Comparison of ENCODE assay signal across 7 mouse cellular contexts in genomic region chr4:150488767-150489166, GRCm38 (mm10).
DNase-seq lines count a peak whose midpoint lies in the region; ATAC-seq and TF ChIP-seq lines count a peak whose summit lies in the region.

No protein-coding gene starts in this region.

- WGBS in embryonic facial prominence, embryonic 14.5 days = 64% methylated on average over 4 of the region's 4 CpGs
- 67% methylated on average over 4 of the region's 4 CpGs for WGBS in hindbrain, embryonic 12.5 days
- WGBS in macrophage (ENCODE audit: missing documents) = 25% methylated on average over 4 of the region's 4 CpGs

- H3K27me3 ChIP-seq in embryonic facial prominence, embryonic 14.5 days (replicated peaks; ENCODE audit: control insufficient read depth, insufficient read depth, low read length) = no peaks in the 10 kb centered on the region
- H3K27me3 ChIP-seq in hindbrain, embryonic 12.5 days = no peaks in the 10 kb centered on the region

- no peak for TF ChIP-seq CTCF in left cerebral cortex, adult 2 months (IDR thresholded peaks at IDR 0.05)

- no peaks in the 10 kb centered on the region for H3K9me3 ChIP-seq in embryonic facial prominence, embryonic 14.5 days (ENCODE audit: control insufficient read depth, low read length)
- H3K9me3 ChIP-seq in hindbrain, embryonic 12.5 days (replicated peaks) = no peaks in the 10 kb centered on the region

- peak overlapping the region; percentile 64 for H3K9ac ChIP-seq in embryonic facial prominence, embryonic 14.5 days (ENCODE audit: low read depth, low read length)
- H3K9ac ChIP-seq in hindbrain, embryonic 12.5 days = peak overlapping the region; percentile 41; the same call in 1 of the 2 replicates

- peak overlapping the region; percentile 87 for H3K27ac ChIP-seq in left cerebral cortex, adult 2 months
- H3K27ac ChIP-seq in embryonic facial prominence, embryonic 14.5 days (replicated peaks; ENCODE audit: low read depth, low read length) = peak overlapping the region; percentile 87
- peak overlapping the region; percentile 77 for H3K27ac ChIP-seq in hindbrain, embryonic 12.5 days
- H3K27ac ChIP-seq in macrophage = peak overlapping the region; percentile 48

- peaks cover 16% of the 10 kb centered on the region for H3K4me1 ChIP-seq in embryonic facial prominence, embryonic 14.5 days (ENCODE audit: control insufficient read depth, insufficient read depth, low read length)
- peaks cover 28% of the 10 kb centered on the region for H3K4me1 ChIP-seq in hindbrain, embryonic 12.5 days

- intact Hi-C loops in left cerebral cortex, adult 2 months (cut with DNase I) = loop anchor here (2.0 kb wide), 1 partner anchor 82 kb away; no protein-coding TSS in a partner anchor

- H3K36me3 ChIP-seq in embryonic facial prominence, embryonic 14.5 days (ENCODE audit: control insufficient read depth, insufficient read depth, low read length) = no peaks in the 10 kb centered on the region
- no peaks in the 10 kb centered on the region for H3K36me3 ChIP-seq in hindbrain, embryonic 12.5 days
- no peaks in the 10 kb centered on the region for H3K36me3 ChIP-seq in macrophage (ENCODE audit: inconsistent target)

- H3K4me2 ChIP-seq in embryonic facial prominence, embryonic 14.5 days (ENCODE audit: low read depth, low read length) = peak overlapping the region; percentile 76
- peak overlapping the region; percentile 54 for H3K4me2 ChIP-seq in hindbrain, embryonic 12.5 days (replicated peaks)

- H3K79me2 ChIP-seq in macrophage (ENCODE audit: inconsistent target) = no peaks in the 10 kb centered on the region; the same call in 1 of the 2 replicates

- ATAC-seq in embryonic facial prominence, embryonic 14.5 days (ENCODE audit: low read depth) = no peak
- 0 out of 2 replicates have a peak, but pooled peaks have one; percentile 26 for ATAC-seq in hindbrain, embryonic 12.5 days (ENCODE audit: low FRiP score)

- peak overlapping the region; percentile 47 for H3K4me3 ChIP-seq in left cerebral cortex, adult 2 months
- peak overlapping the region; percentile 40 for H3K4me3 ChIP-seq in embryonic facial prominence, embryonic 14.5 days (ENCODE audit: low read depth, low read length)
- H3K4me3 ChIP-seq in hindbrain, embryonic 12.5 days = peak overlapping the region; percentile 27
- peak overlapping the region; percentile 1; the same call in 1 of the 2 replicates for H3K4me3 ChIP-seq in macrophage (ENCODE audit: inconsistent target)

- peak in 1 of 2 experiments; percentile 26 for DNase-seq in left cerebral cortex, adult 2 months (ENCODE audit: extremely low spot score in 1 of 2, low spot score in 2 of 2)
- DNase-seq in left cerebral cortex, adult 11 months (ENCODE audit: low spot score) = no peak
- no peak for DNase-seq in embryonic facial prominence, embryonic 14.5 days (ENCODE audit: low spot score)
- no peak for DNase-seq in embryo, embryonic 10 days (ENCODE audit: low spot score)
- no peak for DNase-seq in embryo, embryonic 10.5 days (ENCODE audit: low spot score)
